Mouse (Mus musculus) midbrain, postnatal 0 days (tissue): Measurements from ENCODE around the gene Htt. TPM values are rescaled to one million over a fixed set of nuclear protein-coding genes. Genes with fewer than 3 reads are reported as not detected.

ENCODE experiments used
- ATAC-seq: fragments of 200-750 bp; cut with Nextera tagmentation; 2 replicates; pipeline ENCODE4 v1.8.0; 2017; ENCODE audit warnings: moderate number of reproducible peaks, mild to moderate bottlenecking, moderate TSS enrichment, moderate library complexity; ENCODE audit not compliant: low FRiP score
- DNase-seq: peaks from one replicate; pipeline ENCODE4 v3.0.0-alpha.2; 2015; ENCODE audit warnings: low spot score
- H3K27ac ChIP-seq: fragments of 300-500 bp; sonication (generic); 2 replicates; pipeline ENCODE4 v1.5.1; 2014; ENCODE audit warnings: low read depth, mild to moderate bottlenecking, low read length, mixed read lengths
- H3K27me3 ChIP-seq: fragments of 300-500 bp; sonication (generic); 2 replicates; pipeline ENCODE4 v1.6.1; 2014; ENCODE audit warnings: low read length, control low read depth, mixed read lengths; ENCODE audit not compliant: insufficient read depth
- H3K36me3 ChIP-seq: fragments of 300-500 bp; sonication (generic); 2 replicates; pipeline ENCODE4 v1.6.1; 2014; ENCODE audit warnings: low read length, control low read depth, mixed read lengths; ENCODE audit not compliant: insufficient read depth
- H3K4me1 ChIP-seq: fragments of 300-500 bp; sonication (generic); 2 replicates; pipeline ENCODE4 v1.6.1; 2014; ENCODE audit warnings: mild to moderate bottlenecking, control low read depth, antibody characterized with exemption, low read length, mixed read lengths; ENCODE audit not compliant: insufficient read depth
- H3K4me2 ChIP-seq: fragments of 300-500 bp; sonication (generic); 2 replicates; pipeline ENCODE4 v1.6.1; 2014; ENCODE audit warnings: low read depth, mild to moderate bottlenecking, low read length, mixed read lengths; ENCODE audit not compliant: poor library complexity, severe bottlenecking
- H3K4me3 ChIP-seq: fragments of 300-500 bp; sonication (generic); 2 replicates; pipeline ENCODE4 v1.5.1; 2014; ENCODE audit warnings: low read depth, mild to moderate bottlenecking, low read length, moderate library complexity
- H3K9ac ChIP-seq: fragments of 300-500 bp; sonication (generic); replicated peaks from 2 replicates; pipeline ENCODE4 v1.6.1; 2014; ENCODE audit warnings: mild to moderate bottlenecking, low read length, moderate library complexity, mixed read lengths; ENCODE audit not compliant: poor library complexity, severe bottlenecking
- H3K9me3 ChIP-seq: fragments of 300-500 bp; sonication (generic); 2 replicates; pipeline ENCODE4 v1.6.1; 2016; ENCODE audit warnings: low read length, control low read depth
- CTCF ChIP-seq: IDR thresholded peaks from 2 replicates; pipeline ENCODE4 v1.5.1; 2016; ENCODE audit warnings: antibody characterized with exemption, mild to moderate bottlenecking
- WGBS: fragments of 180-500 bp; shearing (Covaris S2); extraction: QIAGEN DNeasy Blood & Tissue Kit; methylation state at CpG from one replicate; pipeline ENCODE4 v1.1.7; 2014; 5-methylcytosine and 5-hydroxymethylcytosine counted together
- polyA plus RNA-seq: library from polyadenylated mRNA; unstranded; fragments of >200 nt; fragmentation: Nextera tagmentation; extraction: Ambion mirVana; gene quantifications from 2 replicates; pipeline ENCODE4 v1.2.1, GENCODE M21; 2015
- total RNA-seq: library from RNA; depleted of rRNA; stranded (reverse); fragments of >200 nt; gene quantifications from 2 replicates; pipeline ENCODE4 v1.2.3, GENCODE M21; 2014

The Htt gene
- total and polyA plus RNA-seq, 2 experiments from 2014 or later: 7.4 to 39.9 TPM

- Histone ChIP-seq H3K4me3 (peak within 1 kb of the TSS; percentile 83), H3K36me3 (no peaks in the 10 kb centered on the region), H3K27ac (peak within 1 kb of the TSS; percentile 80), H3K4me1 (peaks cover 18% of the 10 kb centered on the region; the same call in 1 of the 2 replicates), H3K4me2 (peak within 1 kb of the TSS; percentile 88), H3K9me3 (no peaks in the 10 kb centered on the region), H3K27me3 (no peaks in the 10 kb centered on the region), H3K9ac (peak within 1 kb of the TSS; percentile 94)
- ATAC-seq (peak; percentile 86), DNase-seq (peak; percentile 74)
- no peak for TF ChIP-seq CTCF
- WGBS: under 1% methylated on average over 56 of the region's 84 CpGs
Observed at GRCm38 (mm10) chr5:34948861-34949760, 187.6 kb downstream of the Htt start, which contains the start of gene Rgs12. Gene Rgs12 (plus strand): TSS chr5:34949445.

GRCm38 (mm10) chr5:34949769-34950211, 188.2 kb downstream of the Htt start:
- peak overlapping the region; percentile 83 for H3K4me3 ChIP-seq
- TF ChIP-seq CTCF: no peak
- no peaks in the 10 kb centered on the region for H3K9me3 ChIP-seq
- WGBS: under 1% methylated on average over 12 of the region's 12 CpGs
- H3K9ac ChIP-seq: peak overlapping the region; percentile 94
- peak overlapping the region; percentile 80 for H3K27ac ChIP-seq
- H3K4me2 ChIP-seq: peak overlapping the region; percentile 88
- H3K36me3 ChIP-seq: no peaks in the 10 kb centered on the region
- ATAC-seq (peak; percentile 47; the same call in 1 of the 2 replicates), DNase-seq (no peak)
- H3K27me3 ChIP-seq: no peaks in the 10 kb centered on the region
- peaks cover 18% of the 10 kb centered on the region; the same call in 1 of the 2 replicates for H3K4me1 ChIP-seq

- WGBS: 58% methylated on average over 6 of the region's 6 CpGs
Observed at GRCm38 (mm10) chr5:34950486-34951160, 189.1 kb downstream of the Htt start.

GRCm38 (mm10) chr5:34951161-34951834, 189.8 kb downstream of the Htt start:
- no peaks in the 10 kb centered on the region for H3K27me3 ChIP-seq
- H3K27ac ChIP-seq: no peak overlapping the region
- no peak overlapping the region for H3K4me3 ChIP-seq
- H3K4me2 ChIP-seq: no peak overlapping the region
- H3K9ac ChIP-seq: no peak overlapping the region
- H3K4me1 ChIP-seq: peaks cover 18% of the 10 kb centered on the region; the same call in 1 of the 2 replicates
- DNase-seq (peak; percentile 89), ATAC-seq (0 out of 2 replicates have a peak, but pooled peaks have one; percentile 32)
- WGBS: 89% methylated on average over 8 of the region's 8 CpGs
- H3K9me3 ChIP-seq: no peaks in the 10 kb centered on the region
- TF ChIP-seq CTCF: no peak
- no peaks in the 10 kb centered on the region for H3K36me3 ChIP-seq

More at GRCm38 (mm10) chr5:34950486-34951160, 189.1 kb downstream of the Htt start:
- Histone ChIP-seq H3K36me3 (no peaks in the 10 kb centered on the region), H3K4me3 (peak overlapping the region; percentile 83), H3K9me3 (no peaks in the 10 kb centered on the region), H3K4me1 (peaks cover 18% of the 10 kb centered on the region; the same call in 1 of the 2 replicates), H3K9ac (peak overlapping the region; percentile 94), H3K4me2 (peak overlapping the region; percentile 88), H3K27me3 (no peaks in the 10 kb centered on the region), H3K27ac (peak overlapping the region; percentile 80)
- TF ChIP-seq CTCF: no peak
- ATAC-seq (0 out of 2 replicates have a peak, but pooled peaks have one; percentile 25), DNase-seq (peak; percentile 38)

GRCm38 (mm10) chr5:34954508-34954907, 193.0 kb downstream of the Htt start:
- no peak for DNase-seq

More at GRCm38 (mm10) chr5:34954508-34954907, 193.0 kb downstream of the Htt start:
- Histone ChIP-seq H3K4me3 (no peak overlapping the region), H3K27me3 (no peaks in the 10 kb centered on the region), H3K27ac (no peak overlapping the region), H3K9me3 (no peaks in the 10 kb centered on the region), H3K4me1 (peaks cover 12% of the 10 kb centered on the region; the same call in 1 of the 2 replicates), H3K9ac (no peak overlapping the region), H3K36me3 (no peaks in the 10 kb centered on the region), H3K4me2 (peak overlapping the region; percentile 18)
- peak; percentile 25; the same call in 1 of the 2 replicates for ATAC-seq
- TF ChIP-seq CTCF: no peak
- 28% methylated on average over 6 of the region's 6 CpGs for WGBS
